Mouse (Mus musculus) gastrocnemius, adult 2 months (tissue): ENCODE results near the gene Nrip1. TPM values are rescaled to one million over a fixed set of nuclear protein-coding genes. Genes with fewer than 3 reads are reported as not detected.
A peak's percentile ranks its signal among the peaks of the same experiment; 100 is the strongest.

Experiments
- DNase-seq: peaks from one replicate; pipeline ENCODE4 v3.0.0; 2022
- H3K27ac ChIP-seq: fragments of 200-600 bp; 2 replicates; pipeline ENCODE4 v1.8.1; 2022; ENCODE audit warnings: mild to moderate bottlenecking
- H3K4me3 ChIP-seq: fragments of 200-600 bp; 2 replicates; pipeline ENCODE4 v1.8.1; 2022; ENCODE audit warnings: mild to moderate bottlenecking, moderate library complexity
- CTCF ChIP-seq: fragments of 200-600 bp; IDR thresholded peaks from 2 replicates; pipeline ENCODE4 v1.8.1; 2022; ENCODE audit warnings: antibody characterized with exemption, mild to moderate bottlenecking, moderate library complexity
- intact Hi-C: fragments of 180-260 bp; cut with DNase I; formaldehyde crosslinking; loops from one replicate; pipeline ENCODE4 v1.15.1; 2025
- total RNA-seq, 2 experiments: library from RNA; stranded (reverse); gene quantifications; 2 replicates each; pipeline ENCODE4 v1.2.3; 2021

Gene Nrip1
- total RNA-seq, 2 experiments from 2014 or later = 38.7 to 38.9 TPM

GRCm38 (mm10) chr16:76301037-76301727 is 72.4 kb downstream of the Nrip1 start:
- intact Hi-C loops = loop anchor here (10.0 kb wide), 1 partner anchor 564 kb away; no protein-coding TSS in a partner anchor
- Histone ChIP-seq H3K27ac (peak overlapping the region; percentile 76), H3K4me3 (peak overlapping the region; percentile 55)
- peak; percentile 45 for DNase-seq
- no peak for TF ChIP-seq CTCF

- no peak for DNase-seq
- no peak for TF ChIP-seq CTCF
- no peak overlapping the region for H3K4me3 ChIP-seq
- peak overlapping the region; percentile 76; the same call in 1 of the 2 replicates for H3K27ac ChIP-seq
- intact Hi-C loops = loop anchor here (10.0 kb wide), 1 partner anchor 564 kb away; no protein-coding TSS in a partner anchor
These were observed 73.2 kb downstream of the Nrip1 start for GRCm38 (mm10) chr16:76300452-76300851.

- H3K4me3 ChIP-seq = no peak overlapping the region
- no peak overlapping the region for H3K27ac ChIP-seq
- intact Hi-C loops = no loop called here
- no peak for DNase-seq
- no peak for TF ChIP-seq CTCF
These were observed 74.1 kb downstream of the Nrip1 start for GRCm38 (mm10) chr16:76299511-76299910.

- no peak overlapping the region for H3K4me3 ChIP-seq
- no peak for DNase-seq
- no peak overlapping the region for H3K27ac ChIP-seq
- intact Hi-C loops = no loop called here
- no peak for TF ChIP-seq CTCF
These were observed 78.3 kb downstream of the Nrip1 start for GRCm38 (mm10) chr16:76295322-76295721.

- TF ChIP-seq CTCF = no peak
- intact Hi-C loops = no loop called here
- no peak for DNase-seq
- Histone ChIP-seq H3K27ac (no peak overlapping the region), H3K4me3 (no peak overlapping the region)
These were observed 79.1 kb downstream of the Nrip1 start for GRCm38 (mm10) chr16:76294550-76294949.

GRCm38 (mm10) chr16:76293765-76294463 is 79.7 kb downstream of the Nrip1 start:
- H3K4me3 ChIP-seq = no peak overlapping the region
- TF ChIP-seq CTCF = no peak
- DNase-seq = no peak
- no peak overlapping the region for H3K27ac ChIP-seq
- intact Hi-C loops = no loop called here

GRCm38 (mm10) chr16:76293176-76293575 is 80.5 kb downstream of the Nrip1 start:
- H3K27ac ChIP-seq = no peak overlapping the region
- H3K4me3 ChIP-seq = no peak overlapping the region
- DNase-seq = no peak
- intact Hi-C loops = no loop called here
- TF ChIP-seq CTCF = no peak

GRCm38 (mm10) chr16:76292656-76293055 is 81.0 kb downstream of the Nrip1 start:
- Histone ChIP-seq H3K4me3 (no peak overlapping the region), H3K27ac (no peak overlapping the region; the same call in 1 of the 2 replicates)
- TF ChIP-seq CTCF = no peak
- DNase-seq = no peak
- intact Hi-C loops = no loop called here

- H3K4me3 ChIP-seq = no peak overlapping the region
- DNase-seq = no peak
- H3K27ac ChIP-seq = no peak overlapping the region
- TF ChIP-seq CTCF = no peak
- intact Hi-C loops = no loop called here
These were observed 82.3 kb downstream of the Nrip1 start for GRCm38 (mm10) chr16:76291366-76291765.

- intact Hi-C loops = no loop called here
- TF ChIP-seq CTCF = no peak
- no peak overlapping the region for H3K27ac ChIP-seq
- H3K4me3 ChIP-seq = no peak overlapping the region
- no peak for DNase-seq
These were observed 84.1 kb downstream of the Nrip1 start for GRCm38 (mm10) chr16:76289495-76289894.

GRCm38 (mm10) chr16:76283796-76284195 is 89.8 kb downstream of the Nrip1 start:
- DNase-seq = no peak
- intact Hi-C loops = no loop called here
- no peak for TF ChIP-seq CTCF
- no peak overlapping the region for H3K4me3 ChIP-seq
- no peak overlapping the region for H3K27ac ChIP-seq

- Histone ChIP-seq H3K27ac (no peak overlapping the region), H3K4me3 (no peak overlapping the region)
- no peak for DNase-seq
- intact Hi-C loops = no loop called here
- TF ChIP-seq CTCF = no peak
These were observed 91.8 kb downstream of the Nrip1 start for GRCm38 (mm10) chr16:76281850-76282249.

- H3K27ac ChIP-seq = no peak overlapping the region
- intact Hi-C loops = no loop called here
- TF ChIP-seq CTCF = no peak
- H3K4me3 ChIP-seq = no peak overlapping the region
- DNase-seq = no peak
These were observed 93.3 kb downstream of the Nrip1 start for GRCm38 (mm10) chr16:76280365-76280764.

- no peak for TF ChIP-seq CTCF
- Histone ChIP-seq H3K27ac (no peak overlapping the region), H3K4me3 (no peak overlapping the region)
- intact Hi-C loops = no loop called here
- no peak for DNase-seq
These were observed 97.4 kb downstream of the Nrip1 start for GRCm38 (mm10) chr16:76276271-76276670.
